Mouse (Mus musculus): ENCODE results near the gene Rps12-ps3.

DNA sequence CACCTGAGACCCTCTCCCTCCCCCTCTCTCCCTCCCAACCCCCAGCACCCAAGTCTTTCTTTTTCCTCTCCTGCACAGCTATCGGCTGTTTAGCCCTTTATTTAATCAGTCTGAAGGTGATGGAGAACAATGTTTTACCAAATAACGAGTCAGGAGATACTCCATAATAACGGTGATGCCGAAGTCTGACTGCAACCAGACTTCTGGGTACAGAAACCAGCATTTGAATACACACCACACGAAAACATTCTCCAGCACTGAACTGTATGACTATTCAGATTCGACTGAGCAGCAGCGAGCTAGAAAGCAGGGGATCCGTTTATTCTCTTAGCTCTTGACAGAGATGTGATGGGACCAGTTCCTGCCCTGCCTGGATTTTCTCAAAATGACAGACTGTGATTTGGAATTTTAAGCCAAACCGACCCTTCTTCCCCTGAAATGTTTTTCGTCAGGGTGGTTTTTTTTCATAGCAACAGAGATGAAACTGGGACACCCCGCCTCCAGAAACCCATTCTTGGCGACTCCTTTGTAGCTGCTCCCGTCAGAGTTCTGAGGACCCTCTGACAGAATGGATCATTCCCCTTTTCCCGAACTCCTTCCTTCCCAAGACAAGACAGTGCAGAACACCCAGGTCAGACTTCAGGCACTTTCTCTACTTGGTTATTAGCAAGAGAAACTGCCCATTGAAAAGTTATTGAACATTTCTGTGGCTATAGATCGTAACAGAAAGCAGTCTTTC, 29.2 kb downstream of the Rps12-ps3 start:
- TF ChIP-seq ZNF384 (IDR thresholded peaks at IDR 0.05; ENCODE audit: low read depth, low read length): no peak
- no peak for TF ChIP-seq ZC3H11A (IDR thresholded peaks at IDR 0.05; ENCODE audit: borderline replicate concordance, low read depth, low read length)
- no peak for TF ChIP-seq HCFC1 (IDR thresholded peaks at IDR 0.05; ENCODE audit: borderline replicate concordance, insufficient read depth, low read length)
